Mouse (Mus musculus) gonadal fat pad, adult 2 months (tissue): ENCODE measurements at regions not wholly inside any gene's neighbourhood (a gene's known extent, or its start where the extent isn't known, plus 50 kb on each side); places are given as distances from the start of the nearest gene placed in this dataset.

Experiments
- DNase-seq: peaks from one replicate; pipeline ENCODE4 v3.0.0-alpha.2; 2012; ENCODE audit warnings: low read depth

DNA sequence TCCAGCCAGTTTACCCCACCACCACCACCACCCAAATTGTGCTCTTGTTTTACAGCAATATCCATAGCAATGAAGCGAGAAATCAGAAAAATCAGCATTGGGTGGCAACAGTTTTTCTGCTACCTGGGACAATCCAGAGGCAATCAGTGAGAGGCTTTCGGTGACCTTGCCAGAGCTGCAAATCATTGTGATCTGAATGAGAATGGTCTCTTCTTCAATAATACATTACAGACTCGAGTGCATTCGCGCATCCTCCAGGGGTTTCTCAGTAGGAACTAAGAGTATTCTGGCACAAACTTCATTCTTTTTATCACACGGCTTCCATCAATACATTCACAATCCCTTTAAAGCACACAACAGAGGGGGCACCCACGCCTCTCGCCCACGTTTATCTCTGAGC is 91.2 kb downstream of the Srek1 start:
- DNase-seq = no peak

- DNase-seq = no peak
These were observed 93.7 kb downstream of the Srek1 start for GRCm38 (mm10) chr13:103680740-103681139.

- no peak for DNase-seq
These were observed 94.4 kb downstream of the Srek1 start for GRCm38 (mm10) chr13:103680052-103680451.

- no peak for DNase-seq
These were observed 97.6 kb downstream of the Srek1 start for GRCm38 (mm10) chr13:103676831-103677230.

DNA sequence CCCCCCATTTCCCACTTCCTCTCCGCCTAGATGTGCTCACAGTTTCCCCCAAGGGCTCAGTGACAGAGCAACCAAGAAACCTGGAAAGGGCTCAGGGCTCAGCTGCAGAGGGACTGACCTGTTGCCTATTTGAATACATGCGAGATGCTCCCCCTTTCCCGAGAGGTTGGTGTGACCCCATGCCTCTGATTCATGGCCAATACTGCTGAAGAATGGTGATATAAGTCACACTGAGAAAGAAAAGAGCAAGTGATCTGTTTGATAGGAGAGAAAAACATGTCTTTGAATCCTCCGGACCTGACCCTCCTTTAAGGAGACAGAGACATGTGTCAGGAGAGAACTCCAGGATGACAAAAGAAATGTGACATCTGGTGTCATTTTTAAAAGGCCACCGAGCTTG is 98.2 kb downstream of the Srek1 start:
- DNase-seq = no peak

DNA sequence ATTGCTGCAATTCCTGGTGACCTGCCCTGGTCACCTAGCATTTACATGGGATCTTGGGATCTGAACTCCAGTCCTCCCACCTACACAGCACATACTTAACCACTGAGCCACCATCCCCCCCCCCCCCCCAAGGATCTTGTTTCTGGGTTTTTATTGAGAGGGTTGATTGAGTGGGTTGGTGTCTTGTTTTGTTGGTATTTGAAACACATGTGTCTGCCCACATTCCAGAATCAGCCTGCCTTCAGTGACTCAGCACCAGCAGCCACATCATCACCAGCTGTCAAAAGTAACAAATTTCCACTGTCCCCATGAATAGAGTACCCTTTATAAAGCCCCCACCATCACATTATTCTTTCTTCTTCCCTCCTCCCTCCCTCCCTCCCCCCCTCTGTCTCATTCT is 103.8 kb downstream of the Srek1 start:
- DNase-seq = no peak

GRCm38 (mm10) chr13:103669856-103670255 is 104.6 kb downstream of the Srek1 start:
- no peak for DNase-seq

GRCm38 (mm10) chr13:103667749-103668148 is 106.7 kb downstream of the Srek1 start:
- no peak for DNase-seq

- DNase-seq = no peak
These were observed 114.0 kb downstream of the Srek1 start for GRCm38 (mm10) chr13:103660248-103660996.

- no peak for DNase-seq
These were observed 118.4 kb downstream of the Srek1 start for GRCm38 (mm10) chr13:103655966-103656365.

GRCm38 (mm10) chr13:103653216-103653615 is 121.2 kb downstream of the Srek1 start:
- DNase-seq = no peak

DNA sequence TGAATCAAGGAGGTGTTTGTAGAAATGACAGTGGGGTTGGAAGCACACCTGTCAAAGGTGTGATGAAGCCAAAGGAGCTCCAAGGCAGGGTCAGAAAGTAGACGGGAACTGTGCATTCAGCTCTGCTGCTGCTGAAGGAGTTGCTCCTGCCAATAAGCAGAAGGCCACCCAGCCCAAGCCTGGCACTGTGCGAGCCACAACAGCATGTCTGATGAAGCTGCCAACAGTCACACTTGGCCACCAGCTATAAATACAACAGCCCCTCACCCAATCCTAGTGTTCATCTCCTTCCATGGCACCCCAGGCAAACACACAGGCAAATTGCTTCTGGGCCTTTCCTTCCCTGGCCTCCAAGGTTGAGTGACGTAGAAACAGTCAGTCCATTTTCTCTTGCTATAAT is 125.0 kb downstream of the Srek1 start:
- no peak for DNase-seq

DNA sequence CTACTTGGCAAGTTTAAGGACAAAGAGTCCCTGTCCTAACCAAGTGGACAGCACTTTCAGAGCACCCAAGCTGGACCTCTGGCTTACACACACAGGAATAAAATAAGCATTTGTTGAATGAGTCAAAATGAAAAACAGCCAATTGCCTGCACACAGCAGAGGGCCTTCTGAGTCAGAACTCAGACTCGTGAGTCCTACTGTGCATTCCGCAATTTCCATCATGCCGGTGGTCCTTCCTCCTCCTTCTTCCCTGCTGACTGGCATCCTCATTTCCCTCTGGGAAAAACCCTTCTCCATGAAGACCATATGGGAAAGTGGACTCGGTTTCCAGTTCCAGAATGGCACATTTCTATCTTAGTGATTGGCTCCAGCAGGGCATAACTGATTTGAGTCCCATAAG is 126.4 kb downstream of the Srek1 start:
- DNase-seq = no peak

GRCm38 (mm10) chr13:103646035-103646434 is 128.4 kb downstream of the Srek1 start:
- DNase-seq = no peak

GRCm38 (mm10) chr13:103643993-103644722 is 130.2 kb downstream of the Srek1 start:
- DNase-seq = no peak

DNA sequence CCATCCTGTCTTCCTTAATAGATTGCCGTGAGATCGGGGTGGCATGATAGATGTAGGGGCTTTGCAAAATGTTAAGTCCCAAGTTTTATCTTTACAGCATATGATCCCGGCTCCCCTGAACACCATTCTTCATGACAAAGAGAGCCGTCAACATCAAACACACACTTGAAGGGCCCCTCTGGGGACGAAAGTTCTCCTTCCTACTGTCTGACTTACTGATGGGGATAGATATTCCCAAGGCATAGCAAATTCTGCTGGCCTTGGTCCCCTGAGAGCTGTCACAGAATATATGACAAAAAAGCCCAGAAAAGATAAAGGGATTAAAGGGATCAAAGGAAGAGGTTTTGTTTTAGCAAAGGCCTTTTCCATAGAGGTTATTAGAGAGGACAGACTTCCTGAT is 130.9 kb downstream of the Srek1 start:
- no peak for DNase-seq

DNA sequence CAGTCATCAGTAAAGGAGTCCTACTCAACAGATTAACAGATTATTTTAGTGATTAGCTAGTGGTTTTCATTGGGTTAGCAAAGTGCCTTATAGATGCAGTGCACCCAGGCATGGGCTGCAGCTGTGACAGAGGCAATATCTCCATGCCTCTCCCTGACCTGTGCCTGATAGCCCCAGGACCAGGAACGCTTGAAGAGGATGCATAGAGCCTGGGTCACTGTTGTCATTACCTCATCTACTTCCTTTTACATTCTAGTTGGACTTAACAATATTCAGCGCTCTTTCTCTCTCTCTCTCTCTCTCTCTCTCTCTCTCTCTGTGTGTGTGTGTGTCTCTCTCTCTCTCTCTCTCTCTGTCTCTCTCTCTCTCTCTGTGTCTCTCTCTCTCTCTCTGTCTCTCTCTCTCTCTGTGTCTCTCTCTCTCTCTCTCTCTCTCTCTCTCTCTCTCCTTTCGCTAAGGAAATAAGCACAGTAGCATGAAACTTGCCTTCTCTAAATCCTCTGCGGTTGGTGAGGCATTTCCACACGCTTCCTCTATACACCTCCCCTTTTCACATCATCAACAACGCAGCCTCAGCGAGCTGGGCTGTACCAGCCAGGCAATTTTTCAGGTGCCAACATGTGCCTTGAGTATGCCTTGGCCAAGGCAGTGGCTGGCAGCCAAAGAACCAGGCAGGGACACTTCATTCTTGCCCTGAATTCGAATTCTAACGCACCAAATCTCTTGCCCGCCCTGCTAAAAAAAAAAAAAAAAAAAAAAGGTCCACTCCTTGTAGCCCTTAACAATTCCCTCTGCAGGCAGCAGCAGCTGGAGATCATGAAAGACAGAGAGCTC is 131.6 kb downstream of the Srek1 start:
- no peak for DNase-seq

- DNase-seq = no peak
These were observed 136.4 kb downstream of the Srek1 start for GRCm38 (mm10) chr13:103638038-103638437.

- DNase-seq = no peak
These were observed 137.0 kb downstream of the Srek1 start for GRCm38 (mm10) chr13:103637414-103637813.

- no peak for DNase-seq
These were observed 137.8 kb downstream of the Srek1 start for GRCm38 (mm10) chr13:103636595-103636994.

GRCm38 (mm10) chr13:103623810-103624209 is 150.6 kb downstream of the Srek1 start:
- no peak for DNase-seq

GRCm38 (mm10) chr13:103623319-103623718 is 151.1 kb downstream of the Srek1 start:
- DNase-seq = no peak
